Mouse (Mus musculus) CH12.LX (cell line): ENCODE results near the gene Igll1. TPM values are rescaled to one million over a fixed set of nuclear protein-coding genes. Genes with fewer than 3 reads are reported as not detected.
A peak's percentile ranks its signal among the peaks of the same experiment; 100 is the strongest.

ENCODE experiments used
- DNase-seq: peaks from one replicate; pipeline ENCODE4 v3.0.0-alpha.2; 2013; ENCODE audit errors: extremely low read depth
- H3K27ac ChIP-seq: 2 replicates; pipeline ENCODE4 v1.5.1; 2012; ENCODE audit warnings: low read depth, mild to moderate bottlenecking, control low read depth, moderate library complexity; ENCODE audit not compliant: insufficient read depth
- H3K27me3 ChIP-seq: replicated peaks from 2 replicates; pipeline ENCODE3; 2012; ENCODE audit warnings: inconsistent platforms
- H3K36me3 ChIP-seq, 2 experiments: replicated peaks in 1 of 2; 2 replicates each; pipeline versions ENCODE3 to v1.6.1; 2012; ENCODE audit warnings: inconsistent platforms in 1 of 2, low read length in 1 of 2, mild to moderate bottlenecking in 1 of 2, mixed read lengths in 1 of 2, moderate library complexity in 1 of 2; ENCODE audit not compliant: control insufficient read depth in 1 of 2, insufficient read depth in 1 of 2
- H3K4me1 ChIP-seq, 2 experiments: 2 replicates each; pipeline ENCODE4 v1.6.1; 2012; ENCODE audit warnings: inconsistent platforms in 1 of 2, moderate library complexity in 1 of 2; ENCODE audit not compliant: insufficient read depth in 2 of 2, control insufficient read depth in 1 of 2
- H3K4me2 ChIP-seq: 2 replicates; pipeline ENCODE4 v1.6.1; 2012; ENCODE audit warnings: low read depth, mild to moderate bottlenecking, control low read depth; ENCODE audit not compliant: poor library complexity, insufficient read depth, severe bottlenecking
- H3K4me3 ChIP-seq, 3 experiments: fragments of 150-350 bp in 1 of 3; sonication (generic) in 1 of 3; replicated peaks in 1 of 3; 2 replicates each; pipeline versions ENCODE3 to v1.5.1; 2011 to 2012; ENCODE audit warnings: low read depth in 2 of 3, low read length in 2 of 3, mild to moderate bottlenecking in 2 of 3, moderate library complexity in 2 of 3, control low read depth in 1 of 3, improper control_type of control experiment in 1 of 3, inconsistent platforms in 1 of 3, mixed read lengths in 1 of 3; ENCODE audit not compliant: poor library complexity in 1 of 3
- H3K79me2 ChIP-seq: replicated peaks from 2 replicates; pipeline ENCODE4 v1.6.1; 2012; ENCODE audit warnings: mild to moderate bottlenecking, moderate library complexity; ENCODE audit not compliant: control insufficient read depth, poor library complexity, insufficient read depth, severe bottlenecking; ENCODE audit errors: extremely low read depth
- H3K9ac ChIP-seq: 2 replicates; pipeline ENCODE4 v1.6.1; 2012; ENCODE audit warnings: low read depth, mild to moderate bottlenecking, control low read depth, moderate library complexity; ENCODE audit not compliant: insufficient read depth
- H3K9me3 ChIP-seq: replicated peaks from 2 replicates; pipeline ENCODE3; 2012; ENCODE audit warnings: low read length, inconsistent platforms, mixed read lengths
- BHLHE40 ChIP-seq: IDR thresholded peaks from 2 replicates; pipeline ENCODE4 v1.6.1; 2011; ENCODE audit warnings: mild to moderate bottlenecking, low read depth, low read length, improper control_type of control experiment
- CHD1 ChIP-seq: IDR thresholded peaks from 2 replicates; pipeline ENCODE4 v1.6.1; 2012; ENCODE audit warnings: low read depth, low read length, improper control_type of control experiment, inconsistent platforms
- CTCF ChIP-seq, 2 experiments: IDR thresholded peaks in 1 of 2; conservative IDR thresholded peaks in 1 of 2; 2 replicates each; pipeline ENCODE4 v1.5.1; 2011 to 2012; ENCODE audit warnings: low read depth in 2 of 2, low read length in 2 of 2, improper control_type of control experiment in 1 of 2, inconsistent platforms in 1 of 2, mild to moderate bottlenecking in 1 of 2, moderate library complexity in 1 of 2
- E2F4 ChIP-seq: IDR thresholded peaks from 2 replicates; pipeline ENCODE4 v1.6.1; 2011; ENCODE audit warnings: low read depth, low read length, improper control_type of control experiment; ENCODE audit not compliant: insufficient replicate concordance
- ELF1 ChIP-seq: IDR thresholded peaks from 2 replicates; pipeline ENCODE4 v1.6.1; 2014; ENCODE audit warnings: low read depth, mild to moderate bottlenecking, inconsistent platforms, low read length, improper control_type of control experiment
- EP300 ChIP-seq: IDR thresholded peaks from 2 replicates; pipeline ENCODE4 v1.6.1; 2011; ENCODE audit warnings: low read length, improper control_type of control experiment
- GABPA ChIP-seq: IDR thresholded peaks from 2 replicates; pipeline ENCODE4 v1.6.1; 2012; ENCODE audit warnings: low read depth, low read length, improper control_type of control experiment, inconsistent platforms; ENCODE audit not compliant: insufficient replicate concordance
- IRF4 ChIP-seq: IDR thresholded peaks from 2 replicates; pipeline ENCODE4 v1.6.1; 2014; ENCODE audit warnings: low read depth, mild to moderate bottlenecking, inconsistent platforms, low read length, improper control_type of control experiment
- JUND ChIP-seq: conservative IDR thresholded peaks from 2 replicates; pipeline ENCODE4 v1.6.1; 2011; ENCODE audit warnings: low read depth, low read length, improper control_type of control experiment
- MAFK ChIP-seq: IDR thresholded peaks from 2 replicates; pipeline ENCODE4 v1.6.1; 2011; ENCODE audit warnings: low read length, improper control_type of control experiment; ENCODE audit not compliant: insufficient replicate concordance
- MAX ChIP-seq: IDR thresholded peaks from 2 replicates; pipeline ENCODE4 v1.6.1; 2011; ENCODE audit warnings: low read length, improper control_type of control experiment
- MXI1 ChIP-seq: IDR thresholded peaks from 2 replicates; pipeline ENCODE4 v1.6.1; 2011; ENCODE audit warnings: mild to moderate bottlenecking, low read depth, low read length, improper control_type of control experiment
- MYC ChIP-seq: IDR thresholded peaks from 2 replicates; pipeline ENCODE4 v1.6.1; 2011; ENCODE audit warnings: low read depth, mild to moderate bottlenecking, improper control_type of control experiment, low read length
- NELFE ChIP-seq: IDR thresholded peaks from 2 replicates; pipeline ENCODE4 v1.6.1; 2011; ENCODE audit warnings: low read depth, low read length, improper control_type of control experiment
- PAX5 ChIP-seq: IDR thresholded peaks from 2 replicates; pipeline ENCODE4 v1.6.1; 2012; ENCODE audit warnings: low read length, inconsistent platforms, mixed read lengths
- POLR2A ChIP-seq: IDR thresholded peaks from 2 replicates; pipeline ENCODE4 v1.6.1; 2011; ENCODE audit warnings: low read depth, mild to moderate bottlenecking, improper control_type of control experiment, low read length
- POLR2AphosphoS2 ChIP-seq: IDR thresholded peaks from 2 replicates; pipeline ENCODE4 v1.6.1; 2011; ENCODE audit warnings: low read depth, low read length, improper control_type of control experiment
- SMC3 ChIP-seq: IDR thresholded peaks from 2 replicates; pipeline ENCODE4 v1.6.1; 2011; ENCODE audit warnings: low read depth, low read length, improper control_type of control experiment
- TCF12 ChIP-seq: IDR thresholded peaks from 2 replicates; pipeline ENCODE4 v1.6.1; 2014; ENCODE audit warnings: low read depth, mild to moderate bottlenecking, inconsistent platforms, low read length, improper control_type of control experiment
- USF1 ChIP-seq: IDR thresholded peaks from 2 replicates; pipeline ENCODE4 v1.6.1; 2014; ENCODE audit warnings: low read depth, mild to moderate bottlenecking, inconsistent platforms, low read length, improper control_type of control experiment
- ZKSCAN1 ChIP-seq: IDR thresholded peaks from 2 replicates; pipeline ENCODE4 v1.6.1; 2012; ENCODE audit warnings: low read depth, inconsistent platforms, low read length, improper control_type of control experiment, borderline replicate concordance
- ZMIZ1 ChIP-seq: IDR thresholded peaks from 2 replicates; pipeline ENCODE4 v1.6.1; 2012; ENCODE audit warnings: low read depth, mild to moderate bottlenecking, inconsistent platforms, low read length, improper control_type of control experiment
- ZNF384 ChIP-seq: IDR thresholded peaks from 2 replicates; pipeline ENCODE4 v1.6.1; 2012; ENCODE audit warnings: low read depth, low read length, improper control_type of control experiment, inconsistent platforms
- dilution Hi-C: fragments of 300-500 bp; cut with MboI; formaldehyde crosslinking; loops from 2 replicates; pipeline ENCODE4 v1.14.3; 2020; ENCODE audit warnings: low sequenced_read_pairs; ENCODE audit not compliant: extremely low pct_unique_long_range_greater_than_20kb, extremely low pct_ligation_motif_present
- in situ Hi-C: fragments of 300-500 bp; cut with MboI; formaldehyde crosslinking; loops from 3 replicates; pipeline ENCODE4 v1.14.3; 2019; ENCODE audit warnings: low sequenced_read_pairs, low pct_ligation_motif_present, low pct_unique_long_range_greater_than_20kb, mixed read lengths
- polyA plus RNA-seq: library from polyadenylated mRNA; unstranded; fragments of >175 nt; gene quantifications from 2 replicates; pipeline ENCODE4 v1.2.1, GENCODE M21; 2012; ENCODE audit warnings: low read depth; ENCODE audit not compliant: insufficient read length
- total RNA-seq, 2 experiments: library from RNA; depleted of rRNA; stranded (reverse); fragments of 300-350 nt in 1 of 2; fragments of >200 nt in 1 of 2; gene quantifications; 2 replicates each; pipeline ENCODE4 v1.2.3; 2012 to 2014

The Igll1 gene
- total RNA-seq (2012; rRNA removed) = not detected in 2 replicates
- not detected in 2 replicates for total RNA-seq (2014; rRNA removed)
- polyA plus RNA-seq = not detected in 2 replicates

GRCm38 (mm10) chr16:16863978-16864377 is at the start of gene Igll1:
Gene Igll1 (minus strand): TSS chr16:16863985.
- dilution Hi-C loops (no loop called here), in situ Hi-C loops (loop anchor here (5.0 kb wide), 1 partner anchor 33 kb away; the partner anchor contains the start of gene Ppm1f)
- H3K27ac ChIP-seq = no peak within 1 kb of the TSS
- peaks cover 25% of the 10 kb centered on the region for H3K27me3 ChIP-seq
- TF ChIP-seq EP300 (peak; percentile 12; the same call in 1 of the 2 replicates), IRF4 (no peak), BHLHE40 (no peak), ZKSCAN1 (no peak), PAX5 (no peak)
- no peak within 1 kb of the TSS for H3K9ac ChIP-seq
- H3K79me2 ChIP-seq = no peaks in the 10 kb centered on the region
- H3K36me3 ChIP-seq = no peaks in the 10 kb centered on the region
- no peak for DNase-seq
- H3K4me2 ChIP-seq = no peak within 1 kb of the TSS
- no peaks in the 10 kb centered on the region for H3K9me3 ChIP-seq
- peaks cover 0 to 33% of the 10 kb centered on the region in 2 experiments; a peak in 2 of 4 replicates for H3K4me1 ChIP-seq
- H3K4me3 ChIP-seq = no peak within 1 kb of the TSS

- Histone ChIP-seq H3K79me2 (no peaks in the 10 kb centered on the region), H3K36me3 (peaks cover 77 to 100% of the 10 kb centered on the region in 2 experiments), H3K9me3 (no peaks in the 10 kb centered on the region), H3K9ac (no peak overlapping the region), H3K27me3 (no peaks in the 10 kb centered on the region), H3K4me1 (peaks cover 0 to 11% of the 10 kb centered on the region in 2 experiments; a peak in 1 of 4 replicates)
- dilution Hi-C loops (no loop called here), in situ Hi-C loops (no loop called here)
- TF ChIP-seq MXI1 (no peak), SMC3 (no peak), USF1 (no peak), POLR2A (no peak), IRF4 (no peak), ELF1 (no peak), JUND (no peak), E2F4 (no peak), ZNF384 (no peak), ZMIZ1 (no peak), TCF12 (no peak), CHD1 (no peak), MYC (no peak), NELFE (no peak), CTCF (conservative IDR thresholded peaks at IDR 0.05 in 1 of 2, IDR thresholded peaks at IDR 0.05 in 1 of 2; ENCODE audit: low read depth in 2 of 2, low read length in 2 of 2) (no peak), POLR2AphosphoS2 (no peak), MAFK (no peak), PAX5 (no peak), MAX (no peak), GABPA (no peak)
- TF ChIP-seq, all 38 proteins: peak for 0
- Histone ChIP-seq H3K4me3 (no peak overlapping the region), H3K27ac (no peak overlapping the region), H3K4me2 (no peak overlapping the region)
- no peak for DNase-seq
Measured at GRCm38 (mm10) chr16:16913440-16913839, 49.7 kb upstream of the Igll1 start.
